Mouse (Mus musculus): ENCODE results near the gene Slc17a9.

DNA sequence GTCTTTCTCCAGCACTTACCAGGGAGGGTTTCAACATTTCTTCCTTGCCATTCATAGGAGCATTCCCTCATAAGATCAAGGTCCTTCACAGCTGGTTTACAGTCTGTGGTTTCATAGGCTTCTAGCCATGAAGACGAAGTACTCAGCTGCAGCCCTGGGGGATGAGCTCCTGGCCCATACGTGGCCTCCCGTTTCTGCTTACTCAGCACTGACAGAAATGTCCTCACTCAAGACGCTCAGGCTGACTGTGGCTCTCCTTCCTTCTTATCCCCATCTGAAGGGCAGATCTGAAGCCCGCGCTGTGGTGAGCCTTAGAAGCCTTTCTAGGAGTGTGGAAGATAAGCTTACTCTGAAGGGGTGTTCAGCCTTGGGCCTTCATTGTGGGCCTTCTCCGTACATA lies 40.6 kb downstream of the Slc17a9 start:
- TF ChIP-seq CTCF (IDR thresholded peaks at IDR 0.05; ENCODE audit: low read depth, low read length), result no peak
- TF ChIP-seq POLR2A (IDR thresholded peaks at IDR 0.05; ENCODE audit: insufficient read depth, low read length), result no peak
- no peak for TF ChIP-seq EP300 (IDR thresholded peaks at IDR 0.05; ENCODE audit: insufficient read depth, low read depth, low read length)

Data from ES-Bruce4 (cell line).